Mouse (Mus musculus) heart, postnatal 25 days (tissue): ENCODE results near the gene Hspa1l. TPM values are rescaled to one million over a fixed set of nuclear protein-coding genes. Genes with fewer than 3 reads are reported as not detected.
A peak's percentile ranks its signal among the peaks of the same experiment; 100 is the strongest.
"Not testable (repeated sequence)": the region's sequence is repeated elsewhere in the genome, so short reads cannot be mapped to it uniquely, and the experiment has no call there.

Source experiments
- DNase-seq: peaks from one replicate; pipeline ENCODE4 v3.0.0; 2022; ENCODE audit warnings: low spot score
- intact Hi-C: fragments of 180-260 bp; cut with DNase I; formaldehyde crosslinking; loops from one replicate; pipeline ENCODE4 v1.15.1; 2025
- total RNA-seq, 2 experiments: library from RNA; stranded (reverse); gene quantifications; 2 replicates each; pipeline ENCODE4 v1.2.3; 2021

Hspa1l gene
- total RNA-seq, 2 experiments from 2014 or later, result 6.9 to 8.1 TPM

GRCm38 (mm10) chr17:34969822-34970221 is 2.7 kb upstream of the Hspa1l start, which contains the start of gene Gm20481:
Gene Gm20481, plus strand, starts transcription at chr17:34969912.
- DNase-seq, intact Hi-C loops: not testable (repeated sequence)

- DNase-seq, intact Hi-C loops: not testable (repeated sequence)
These were observed 1.7 kb upstream of the Hspa1l start for GRCm38 (mm10) chr17:34970850-34971249.

- DNase-seq, intact Hi-C loops: not testable (repeated sequence)
These were observed 822 bp upstream of the Hspa1l start for GRCm38 (mm10) chr17:34971694-34972068.

- DNase-seq, result no peak
- intact Hi-C loops, result no loop called here
These were observed 3.3 kb downstream of the Hspa1l start for GRCm38 (mm10) chr17:34975581-34976492.

- no peak for DNase-seq
- intact Hi-C loops, result no loop called here
These were observed 4.5 kb downstream of the Hspa1l start for GRCm38 (mm10) chr17:34977000-34977399.

- intact Hi-C loops, result no loop called here
- no peak for DNase-seq
These were observed 5.7 kb downstream of the Hspa1l start for GRCm38 (mm10) chr17:34978239-34978638.

- DNase-seq, result no peak
- intact Hi-C loops, result loop anchor here (1.0 to 10.0 kb wide), 2 partner anchors 23 to 45 kb away; partner anchors contain the start of gene Neu1
These were observed 7.1 kb downstream of the Hspa1l start for GRCm38 (mm10) chr17:34979631-34980030.

GRCm38 (mm10) chr17:34980655-34981054 is 8.2 kb downstream of the Hspa1l start:
- DNase-seq, result no peak

GRCm38 (mm10) chr17:34981690-34982180 is 9.2 kb downstream of the Hspa1l start, which contains the start of gene Lsm2:
Gene Lsm2, plus strand, starts transcription at chr17:34981862.
- intact Hi-C loops, result loop anchor here (1.0 to 10.0 kb wide), 4 partner anchors 17 to 125 kb away; partner anchors contain the start of gene Neu1

More at GRCm38 (mm10) chr17:34980655-34981054, 8.2 kb downstream of the Hspa1l start:
- intact Hi-C loops, result loop anchor here (1.0 to 10.0 kb wide), 2 partner anchors 24 to 46 kb away; partner anchors contain the start of gene Neu1

GRCm38 (mm10) chr17:34982328-34982727 is 9.8 kb downstream of the Hspa1l start:
- no peak for DNase-seq
- intact Hi-C loops, result loop anchor here (1.0 to 10.0 kb wide), 4 partner anchors 16 to 126 kb away; partner anchors contain the start of gene Neu1

More at GRCm38 (mm10) chr17:34981690-34982180, 9.2 kb downstream of the Hspa1l start, which contains the start of gene Lsm2:
- DNase-seq, result peak; percentile 88

- intact Hi-C loops, result loop anchor here (10.0 kb wide), 1 partner anchor 49 kb away; the partner anchor contains the start of gene Neu1
- DNase-seq, result no peak
These were observed 11.7 kb downstream of the Hspa1l start for GRCm38 (mm10) chr17:34984218-34984617.

GRCm38 (mm10) chr17:34994751-34995150 is 22.2 kb downstream of the Hspa1l start:
- intact Hi-C loops, result no loop called here
- DNase-seq, result no peak

- intact Hi-C loops, DNase-seq: not testable (repeated sequence)
These were observed 22.7 kb downstream of the Hspa1l start for GRCm38 (mm10) chr17:34995192-34995591.

- intact Hi-C loops, DNase-seq: not testable (repeated sequence)
These were observed 23.4 kb downstream of the Hspa1l start for GRCm38 (mm10) chr17:34995927-34996326.

GRCm38 (mm10) chr17:34996411-34997141 is 24.1 kb downstream of the Hspa1l start:
- DNase-seq, result no peak
- intact Hi-C loops, result no loop called here

GRCm38 (mm10) chr17:34997142-34997483 is 24.6 kb downstream of the Hspa1l start:
- intact Hi-C loops, result no loop called here
- DNase-seq, result no peak

GRCm38 (mm10) chr17:34998526-34999430 is 26.3 kb downstream of the Hspa1l start:
- no peak for DNase-seq
- intact Hi-C loops, result loop anchor here (2.0 kb wide), 1 partner anchor 16 kb away; no protein-coding TSS in a partner anchor

GRCm38 (mm10) chr17:34999871-35000716 is 27.6 kb downstream of the Hspa1l start:
- DNase-seq, result not testable (repeated sequence)
- intact Hi-C loops, result loop anchor here (2.0 to 5.0 kb wide), 2 partner anchors 17 to 237 kb away; partner anchors contain the start of gene Nfkbil1
